Mouse (Mus musculus) testis, adult 2 months (tissue): ENCODE data around the gene Odaph.

Source experiments
- CTCF ChIP-seq: fragments of 200-500 bp; IDR thresholded peaks from 2 replicates; pipeline ENCODE4 v1.5.1; 2012; ENCODE audit warnings: low read depth, mild to moderate bottlenecking, inconsistent platforms, low read length, moderate library complexity; ENCODE audit not compliant: control insufficient read depth, insufficient read depth, insufficient replicate concordance
- POLR2A ChIP-seq: fragments of 200-500 bp; IDR thresholded peaks from 2 replicates; pipeline ENCODE4 v1.6.1; 2012; ENCODE audit warnings: low read depth, mild to moderate bottlenecking, inconsistent platforms, low read length, moderate library complexity; ENCODE audit not compliant: control insufficient read depth

DNA sequence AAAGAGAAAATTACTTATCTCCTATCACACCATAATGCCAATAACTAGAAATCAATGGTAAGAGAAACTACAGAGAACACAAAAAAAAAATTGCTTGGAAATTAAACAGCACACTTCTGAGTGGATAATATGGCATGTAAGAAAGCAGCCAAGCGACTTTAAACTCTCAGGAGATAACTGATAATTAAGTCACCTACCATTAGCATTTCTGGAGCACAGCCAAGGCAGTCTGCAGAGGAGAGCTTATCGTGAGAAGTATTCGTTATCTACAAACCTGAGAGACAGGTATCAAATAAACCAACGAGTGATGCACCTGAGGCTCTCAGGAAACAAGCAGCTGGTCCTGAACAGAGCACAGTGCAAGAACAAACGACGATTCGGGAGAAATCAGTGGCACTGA is 24.5 kb downstream of the Odaph start:
- TF ChIP-seq CTCF (no peak), POLR2A (no peak)
